Mouse (Mus musculus): Measurements from ENCODE around the gene Frat1. TPM values are rescaled to one million over a fixed set of nuclear protein-coding genes. Genes with fewer than 3 reads are reported as not detected.

Gene Frat1
- polyA plus RNA-seq, 1 experiment from 2014 or later = 16.5 TPM

GRCm38 (mm10) chr19:41818749-41819148 is 11.0 kb upstream of the Frat1 start:
- ATAC-seq = no peak
- H3K9me3 ChIP-seq (replicated peaks) = no peaks in the 10 kb centered on the region
- no peak overlapping the region for H3K9ac ChIP-seq
- H3K4me1 ChIP-seq = peaks cover 35% of the 10 kb centered on the region
- H3K4me2 ChIP-seq = no peak overlapping the region
- WGBS (ENCODE audit: insufficient replicate concordance) = 61% methylated on average over 4 of the region's 4 CpGs
- H3K27ac ChIP-seq = no peak overlapping the region
- no peak overlapping the region for H3K4me3 ChIP-seq
- H3K36me3 ChIP-seq = no peaks in the 10 kb centered on the region
- H3K27me3 ChIP-seq (replicated peaks) = no peaks in the 10 kb centered on the region

- H3K4me2 ChIP-seq = no peak overlapping the region
- H3K4me1 ChIP-seq = peaks cover 43% of the 10 kb centered on the region
- no peak for ATAC-seq
- no peak overlapping the region for H3K9ac ChIP-seq
- no peak overlapping the region for H3K27ac ChIP-seq
- WGBS (ENCODE audit: insufficient replicate concordance) = 50% methylated on average over 5 of the region's 5 CpGs
- no peaks in the 10 kb centered on the region for H3K36me3 ChIP-seq
- H3K27me3 ChIP-seq (replicated peaks) = no peaks in the 10 kb centered on the region
- H3K4me3 ChIP-seq = no peak overlapping the region
- H3K9me3 ChIP-seq (replicated peaks) = no peaks in the 10 kb centered on the region
Measured at GRCm38 (mm10) chr19:41821436-41821835, 8.3 kb upstream of the Frat1 start.

GRCm38 (mm10) chr19:41822589-41822988 is 7.2 kb upstream of the Frat1 start:
- Histone ChIP-seq H3K4me2 (peak overlapping the region; percentile 12; the same call in 1 of the 2 replicates), H3K27me3 (replicated peaks) (no peaks in the 10 kb centered on the region), H3K27ac (no peak overlapping the region), H3K36me3 (no peaks in the 10 kb centered on the region), H3K4me3 (no peak overlapping the region), H3K9ac (no peak overlapping the region), H3K4me1 (peaks cover 31% of the 10 kb centered on the region), H3K9me3 (replicated peaks) (no peaks in the 10 kb centered on the region)
- WGBS (ENCODE audit: insufficient replicate concordance) = 32% methylated on average over 1 of the region's 1 CpGs
- ATAC-seq = peak; percentile 72

GRCm38 (mm10) chr19:41824950-41825349 is 4.8 kb upstream of the Frat1 start:
- 31% methylated on average over 5 of the region's 5 CpGs for WGBS (ENCODE audit: insufficient replicate concordance)
- H3K4me1 ChIP-seq = peaks cover 43% of the 10 kb centered on the region
- no peaks in the 10 kb centered on the region for H3K27me3 ChIP-seq (replicated peaks)
- no peaks in the 10 kb centered on the region for H3K36me3 ChIP-seq
- no peak for ATAC-seq
- no peak overlapping the region for H3K4me2 ChIP-seq
- H3K9ac ChIP-seq = no peak overlapping the region
- no peak overlapping the region for H3K4me3 ChIP-seq
- no peak overlapping the region for H3K27ac ChIP-seq
- H3K9me3 ChIP-seq (replicated peaks) = no peaks in the 10 kb centered on the region

- H3K4me2 ChIP-seq = no peak overlapping the region
- peaks cover 49% of the 10 kb centered on the region for H3K4me1 ChIP-seq
- no peak for ATAC-seq
- no peak overlapping the region for H3K9ac ChIP-seq
- H3K9me3 ChIP-seq (replicated peaks) = no peaks in the 10 kb centered on the region
- no peaks in the 10 kb centered on the region for H3K36me3 ChIP-seq
- no peak overlapping the region for H3K4me3 ChIP-seq
- WGBS (ENCODE audit: insufficient replicate concordance) = 67% methylated on average over 3 of the region's 3 CpGs
- no peak overlapping the region for H3K27ac ChIP-seq
- no peaks in the 10 kb centered on the region for H3K27me3 ChIP-seq (replicated peaks)
Measured at GRCm38 (mm10) chr19:41826529-41826928, 3.2 kb upstream of the Frat1 start.

- Histone ChIP-seq H3K4me1 (peaks cover 58% of the 10 kb centered on the region), H3K4me3 (peak overlapping the region; percentile 94), H3K9me3 (replicated peaks) (no peaks in the 10 kb centered on the region), H3K36me3 (no peaks in the 10 kb centered on the region), H3K9ac (peak overlapping the region; percentile 97), H3K27ac (peak overlapping the region; percentile 79), H3K4me2 (peak overlapping the region; percentile 99), H3K27me3 (replicated peaks) (no peaks in the 10 kb centered on the region)
- no peak for ATAC-seq
- 63% methylated on average over 3 of the region's 3 CpGs for WGBS (ENCODE audit: insufficient replicate concordance)
Measured at GRCm38 (mm10) chr19:41828941-41829340, 829 bp upstream of the Frat1 start.

- Histone ChIP-seq H3K4me3 (peak overlapping the region; percentile 94), H3K4me1 (peaks cover 66% of the 10 kb centered on the region), H3K9ac (peak overlapping the region; percentile 97), H3K27me3 (replicated peaks) (no peaks in the 10 kb centered on the region), H3K4me2 (peak overlapping the region; percentile 99), H3K27ac (peak overlapping the region; percentile 94), H3K9me3 (replicated peaks) (no peaks in the 10 kb centered on the region), H3K36me3 (no peaks in the 10 kb centered on the region)
- WGBS (ENCODE audit: insufficient replicate concordance) = under 1% methylated on average over 97 of the region's 112 CpGs
- peak; percentile 55 for ATAC-seq
Measured at GRCm38 (mm10) chr19:41830106-41831031, 599 bp downstream of the Frat1 start.

- peak overlapping the region; percentile 99 for H3K4me2 ChIP-seq
- peaks cover 70% of the 10 kb centered on the region for H3K4me1 ChIP-seq
- H3K27me3 ChIP-seq (replicated peaks) = no peaks in the 10 kb centered on the region
- no peaks in the 10 kb centered on the region for H3K9me3 ChIP-seq (replicated peaks)
- H3K9ac ChIP-seq = peak overlapping the region; percentile 97
- ATAC-seq = no peak
- H3K4me3 ChIP-seq = peak overlapping the region; percentile 94
- WGBS (ENCODE audit: insufficient replicate concordance) = under 1% methylated on average over 19 of the region's 19 CpGs
- H3K27ac ChIP-seq = peak overlapping the region; percentile 94
- no peaks in the 10 kb centered on the region for H3K36me3 ChIP-seq
Measured at GRCm38 (mm10) chr19:41831101-41831570, 1.4 kb downstream of the Frat1 start.

GRCm38 (mm10) chr19:41831718-41832391 is 2.1 kb downstream of the Frat1 start:
- Histone ChIP-seq H3K27me3 (replicated peaks) (no peaks in the 10 kb centered on the region), H3K4me1 (peaks cover 77% of the 10 kb centered on the region), H3K9ac (peak overlapping the region; percentile 97), H3K9me3 (replicated peaks) (no peaks in the 10 kb centered on the region), H3K4me3 (peak overlapping the region; percentile 94), H3K4me2 (peak overlapping the region; percentile 99), H3K27ac (peak overlapping the region; percentile 50), H3K36me3 (no peaks in the 10 kb centered on the region)
- 14% methylated on average over 14 of the region's 14 CpGs for WGBS (ENCODE audit: insufficient replicate concordance)
- no peak for ATAC-seq

- WGBS (ENCODE audit: insufficient replicate concordance) = 54% methylated on average over 13 of the region's 13 CpGs
- Histone ChIP-seq H3K4me2 (peak overlapping the region; percentile 99), H3K4me3 (peak overlapping the region; percentile 94), H3K9me3 (replicated peaks) (no peaks in the 10 kb centered on the region), H3K4me1 (peaks cover 85% of the 10 kb centered on the region), H3K27ac (peak overlapping the region; percentile 61), H3K27me3 (replicated peaks) (no peaks in the 10 kb centered on the region), H3K36me3 (no peaks in the 10 kb centered on the region), H3K9ac (peak overlapping the region; percentile 97)
- ATAC-seq = no peak
Measured at GRCm38 (mm10) chr19:41832501-41833201, 2.9 kb downstream of the Frat1 start.

GRCm38 (mm10) chr19:41835407-41835806 is 5.6 kb downstream of the Frat1 start:
- Histone ChIP-seq H3K9me3 (replicated peaks) (no peaks in the 10 kb centered on the region), H3K9ac (peak overlapping the region; percentile 68; the same call in 1 of the 2 replicates), H3K4me3 (peak overlapping the region; percentile 39), H3K27me3 (replicated peaks) (no peaks in the 10 kb centered on the region), H3K27ac (peak overlapping the region; percentile 94), H3K36me3 (no peaks in the 10 kb centered on the region), H3K4me1 (peaks cover 95% of the 10 kb centered on the region), H3K4me2 (peak overlapping the region; percentile 70)
- 44% methylated on average over 6 of the region's 6 CpGs for WGBS (ENCODE audit: insufficient replicate concordance)
- ATAC-seq = no peak
